Mouse (Mus musculus) NIH3T3 (cell line): ENCODE measurements around the gene Jhy.

Experiments
- DNase-seq: peaks from one replicate; pipeline ENCODE4 v3.0.0-alpha.2; 2012; ENCODE audit warnings: low read depth

Gene Jhy

GRCm38 (mm10) chr9:40963586-40964417 is at the start of gene Jhy:
Gene Jhy (minus strand): TSS chr9:40964118.
- DNase-seq: no peak

DNA sequence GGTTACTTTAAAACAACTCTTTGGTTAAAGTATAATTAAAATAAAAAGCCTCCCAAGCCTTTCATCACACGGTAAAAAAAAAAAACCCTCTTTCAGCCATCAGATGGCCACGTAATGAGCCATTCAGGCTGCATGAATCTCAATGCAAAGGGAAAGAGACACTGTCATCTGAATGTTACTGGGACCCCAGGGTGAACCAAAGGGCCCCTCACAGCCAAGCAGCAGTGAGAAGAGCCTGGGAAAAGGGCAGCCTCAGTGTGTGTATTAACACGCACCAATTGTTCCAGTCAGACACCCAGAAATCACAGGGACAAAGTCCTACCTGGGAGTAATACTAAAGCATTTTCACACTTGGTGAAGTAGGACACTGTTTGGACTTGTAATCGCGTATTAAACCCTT is 48.5 kb upstream of the Jhy start:
- DNase-seq: no peak

- DNase-seq: no peak
These were observed 47.9 kb upstream of the Jhy start for GRCm38 (mm10) chr9:41011512-41012436.

DNA sequence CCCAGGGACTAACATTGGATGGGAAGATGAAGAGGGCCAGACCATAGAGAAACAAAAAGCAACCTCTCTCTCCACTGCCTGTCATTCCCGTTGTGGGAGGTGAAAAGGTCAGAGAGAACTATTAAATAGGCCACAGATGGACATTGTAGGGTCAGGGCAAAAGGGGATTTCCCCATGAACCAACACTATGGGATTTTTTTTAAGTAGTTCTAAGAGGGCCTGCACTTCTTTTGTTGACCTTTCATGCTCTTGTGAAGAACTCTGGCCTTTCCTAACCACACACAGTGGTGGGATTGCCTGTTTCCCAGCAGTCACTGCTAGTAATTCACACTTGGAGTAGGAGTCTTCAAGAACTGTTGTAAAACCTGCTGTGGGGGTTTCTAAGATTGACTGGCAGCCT is 43.9 kb upstream of the Jhy start:
- no peak for DNase-seq

DNA sequence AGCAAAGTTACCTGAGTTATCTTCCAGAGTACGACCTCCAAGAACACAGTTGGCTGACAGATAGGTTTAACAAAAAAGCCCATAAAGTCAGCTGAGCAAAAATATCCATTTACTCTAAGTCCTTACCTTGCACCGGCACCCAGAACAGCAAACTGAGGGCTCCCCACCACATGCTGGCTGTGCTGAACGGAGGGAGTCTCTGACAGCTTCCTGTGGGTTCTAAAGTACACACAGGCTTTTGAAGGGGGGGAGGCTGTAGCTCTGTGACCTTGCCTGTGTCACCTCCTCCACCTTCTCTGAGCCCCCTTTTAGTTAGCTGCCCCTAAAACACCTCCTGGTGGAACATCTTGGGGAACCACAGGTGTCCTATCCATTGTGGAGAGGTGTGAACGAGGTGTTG is 40.5 kb upstream of the Jhy start, which contains the start of gene Crtam:
Crtam (minus strand) TSS at position 214 of the 400 bp plus-strand sequence.
- DNase-seq: no peak

GRCm38 (mm10) chr9:40997116-40997779 is 33.3 kb upstream of the Jhy start:
- DNase-seq: no peak

GRCm38 (mm10) chr9:40994075-40994474 is 30.2 kb upstream of the Jhy start:
- DNase-seq: no peak

- DNase-seq: no peak
These were observed 27.6 kb upstream of the Jhy start for GRCm38 (mm10) chr9:40991511-40991910.

DNA sequence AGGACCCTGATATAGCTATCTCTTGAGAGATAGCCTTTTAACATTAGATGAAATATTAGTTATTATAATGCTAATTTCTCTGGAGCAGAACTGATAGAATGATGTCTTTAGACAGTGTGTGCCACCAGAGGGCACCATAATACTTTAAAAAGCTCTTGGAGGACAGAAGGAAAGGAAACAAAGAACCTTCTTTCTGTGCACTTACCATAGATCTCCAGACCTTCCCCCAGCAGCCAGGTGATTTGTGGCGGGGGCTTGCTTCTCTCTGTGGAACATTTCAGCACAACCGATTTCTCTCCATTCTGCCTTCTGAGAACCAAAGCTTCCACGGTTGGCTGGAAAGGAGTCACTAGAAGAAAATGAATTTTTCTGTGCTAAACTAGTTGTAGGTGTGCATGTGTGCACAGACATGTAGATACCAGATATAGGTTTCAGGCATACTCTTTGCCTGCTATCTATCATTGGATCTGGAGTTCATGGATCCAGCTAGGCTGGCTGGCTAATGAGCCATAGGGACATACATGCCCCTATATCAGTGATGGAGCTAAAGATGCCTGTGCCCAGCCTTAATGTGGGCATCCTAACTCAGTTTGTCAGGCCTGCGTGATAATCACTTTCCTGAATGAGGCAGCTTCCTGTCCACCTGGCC is 26.1 kb upstream of the Jhy start:
- peak; percentile 80 for DNase-seq

DNA sequence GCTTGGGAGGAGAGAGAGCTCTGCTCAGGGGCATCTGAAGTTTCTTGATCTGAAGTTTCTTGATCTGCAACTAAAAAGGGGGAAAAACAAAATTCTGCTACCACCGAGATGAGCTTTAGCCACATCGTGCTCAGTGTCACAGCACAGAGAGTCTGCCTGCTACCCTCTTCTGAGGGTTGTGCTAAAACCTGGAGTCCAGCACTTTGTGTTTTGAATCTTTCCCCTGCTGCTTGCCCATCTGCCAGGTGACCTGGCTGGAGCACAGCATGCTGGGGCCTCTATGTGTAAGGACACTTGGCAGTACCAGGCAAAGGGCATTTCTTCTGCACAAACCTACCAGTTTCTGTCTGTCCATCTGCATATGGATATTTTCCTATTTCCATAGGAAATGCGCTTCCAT is 20.4 kb upstream of the Jhy start:
- no peak for DNase-seq

GRCm38 (mm10) chr9:40983758-40984157 is 19.8 kb upstream of the Jhy start:
- DNase-seq: no peak

DNA sequence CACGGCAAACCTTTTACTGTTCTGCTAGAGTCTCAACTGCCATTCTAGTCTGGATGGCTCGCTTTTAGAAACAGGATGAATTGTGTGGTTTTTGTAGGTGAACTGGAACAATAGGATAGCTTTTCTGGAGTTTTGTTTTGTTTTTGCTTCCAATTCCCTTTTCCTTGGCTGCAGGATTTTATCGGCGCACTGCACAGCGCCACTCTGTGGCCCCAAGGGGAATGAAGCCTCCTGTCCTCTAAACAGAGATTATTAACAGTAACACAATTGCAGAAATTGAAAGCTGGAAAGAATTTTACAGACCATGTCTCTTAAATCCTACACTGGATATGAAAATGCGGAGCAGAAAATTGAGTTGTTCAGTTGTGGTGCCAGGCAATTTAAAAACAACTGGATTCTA is 18.6 kb upstream of the Jhy start:
- DNase-seq: peak; percentile 20

DNA sequence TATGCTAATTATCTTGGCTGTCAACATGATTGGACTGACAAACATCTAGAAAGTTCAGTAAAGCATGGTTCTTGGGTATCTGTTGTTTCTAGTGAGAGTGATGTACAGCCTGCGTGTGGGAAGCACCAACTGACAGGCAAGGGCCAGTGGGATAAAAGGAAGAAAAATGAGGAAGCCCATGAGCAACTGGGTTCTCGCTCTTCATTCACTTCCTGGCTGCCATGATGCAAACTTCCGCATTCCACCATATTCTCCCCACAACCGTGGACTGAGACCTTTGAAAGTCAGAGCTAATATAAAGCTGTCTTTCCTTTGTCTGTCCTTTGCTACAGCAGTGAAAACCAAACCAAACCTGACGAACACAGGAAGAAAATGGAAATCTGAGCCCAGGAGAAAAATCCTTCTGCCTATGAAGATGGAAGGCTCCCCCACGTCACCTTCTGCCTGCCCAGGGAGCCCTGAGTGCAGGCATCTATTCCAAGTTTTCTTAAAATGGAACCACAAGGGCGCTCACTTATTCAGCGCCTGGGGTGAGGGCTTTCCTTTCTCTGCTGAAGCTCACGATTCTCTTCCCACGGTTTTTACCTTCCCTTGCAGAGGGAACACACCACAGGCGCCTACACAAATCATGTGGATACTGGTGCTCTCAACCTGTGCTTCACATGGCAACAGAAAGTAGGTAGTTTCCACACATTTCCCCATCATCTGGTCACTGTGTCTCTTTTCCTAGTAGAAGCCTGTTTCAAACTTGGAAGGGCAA is 10.3 kb upstream of the Jhy start:
- DNase-seq: no peak

GRCm38 (mm10) chr9:40964418-40964714 is 448 bp upstream of the Jhy start:
- no peak for DNase-seq

GRCm38 (mm10) chr9:40961401-40961800 is 2.5 kb downstream of the Jhy start:
- no peak for DNase-seq

DNA sequence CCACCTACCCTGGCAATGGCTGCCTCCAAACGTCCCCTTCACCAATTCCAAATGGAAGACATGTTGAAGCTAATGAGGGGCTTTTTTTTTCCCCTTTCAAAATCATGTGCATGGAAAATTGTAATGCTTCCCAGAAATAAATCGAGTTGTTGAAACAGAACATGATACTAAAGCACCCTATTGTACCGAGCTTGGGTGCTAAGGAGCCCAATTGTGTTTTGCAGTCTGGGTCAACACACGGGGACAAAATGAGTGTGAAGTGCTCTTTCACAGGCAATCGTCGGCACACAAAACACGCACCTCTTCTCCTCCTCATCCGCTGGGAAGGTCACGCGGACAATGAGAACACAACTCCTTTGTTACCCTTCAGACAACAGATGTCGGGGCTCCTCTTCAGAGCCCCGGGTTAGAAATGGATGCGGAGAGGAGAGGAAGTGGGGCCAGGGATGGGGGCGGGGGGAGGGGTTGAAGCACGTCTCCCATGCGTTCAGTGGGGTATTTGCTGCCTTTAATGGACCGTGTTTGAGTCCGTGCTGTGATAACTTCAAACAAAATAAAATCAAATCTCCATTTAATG is 14.8 kb downstream of the Jhy start:
- no peak for DNase-seq

- no peak for DNase-seq
These were observed 15.4 kb downstream of the Jhy start for GRCm38 (mm10) chr9:40948473-40948872.

- no peak for DNase-seq
These were observed 16.8 kb downstream of the Jhy start for GRCm38 (mm10) chr9:40947131-40947530.

GRCm38 (mm10) chr9:40937425-40937824 is 26.5 kb downstream of the Jhy start:
- DNase-seq: peak; percentile 26

DNA sequence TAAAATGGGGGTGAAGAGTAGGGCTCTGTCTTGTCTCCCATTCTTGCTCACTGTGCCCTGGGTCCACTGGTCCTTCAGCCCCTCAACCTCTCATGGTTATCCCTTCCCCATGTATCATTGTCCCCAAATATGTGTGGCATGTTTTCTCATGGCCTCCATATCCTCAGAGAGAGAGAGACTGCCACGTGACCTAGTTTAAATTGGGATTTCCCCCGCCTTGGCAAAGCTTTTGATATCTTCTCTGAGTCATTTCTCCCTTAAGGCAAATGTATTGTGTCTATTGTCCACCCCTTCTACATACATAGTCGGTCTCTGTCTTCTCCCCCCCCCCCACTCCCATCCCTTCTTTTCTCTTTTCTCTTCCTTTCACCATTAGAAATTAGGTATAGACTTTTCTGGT is 30.6 kb downstream of the Jhy start:
- DNase-seq: no peak
